Mouse (Mus musculus): ENCODE results near the gene Ephb3.

DNA sequence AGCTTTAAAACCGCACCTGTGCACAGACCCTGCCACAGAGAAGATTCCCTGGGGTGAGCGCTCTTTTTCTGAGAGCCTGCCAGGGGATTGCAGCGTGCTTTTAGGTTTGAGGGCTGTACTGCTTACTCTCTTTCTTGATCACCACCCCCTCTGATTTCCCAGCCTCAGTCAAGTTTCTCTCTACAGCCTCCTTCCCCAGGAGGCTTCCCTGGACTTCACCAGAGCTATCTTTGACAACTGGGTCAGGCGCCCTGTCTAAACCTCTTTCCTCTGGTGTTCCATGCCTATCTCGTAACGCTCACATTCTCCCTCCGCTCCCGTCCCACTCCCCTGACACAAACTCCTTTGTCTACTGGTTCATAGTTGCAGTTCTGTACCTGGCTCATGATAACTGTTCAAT lies 5.1 kb upstream of the Ephb3 start:
- TF ChIP-seq ZC3H11A (IDR thresholded peaks at IDR 0.05; ENCODE audit: borderline replicate concordance, low read depth, low read length) (no peak), MAFK (IDR thresholded peaks at IDR 0.05; ENCODE audit: insufficient read depth, low read depth, low read length) (no peak), HCFC1 (IDR thresholded peaks at IDR 0.05; ENCODE audit: borderline replicate concordance, insufficient read depth, low read length) (no peak), CHD2 (IDR thresholded peaks at IDR 0.05; ENCODE audit: low read depth, low read length) (no peak)

Measured in ES-E14 (cell line).